Mouse (Mus musculus): ENCODE measurements at regions not wholly inside any gene's neighbourhood (a gene's known extent, or its start where the extent isn't known, plus 50 kb on each side); places are given as distances from the start of the nearest gene placed in this dataset.

- TF ChIP-seq MAZ (IDR thresholded peaks at IDR 0.05; ENCODE audit: low read depth, low read length) (no peak), ETS1 (conservative IDR thresholded peaks at IDR 0.05; ENCODE audit: low read depth, low read length) (no peak)
Observed at GRCm38 (mm10) chr2:169191465-169191864, 236.1 kb upstream of the Zfp64 start.

All from CH12.LX (cell line).